10 mouse cellular contexts compared by ENCODE assay signal in the genomic region with DNA sequence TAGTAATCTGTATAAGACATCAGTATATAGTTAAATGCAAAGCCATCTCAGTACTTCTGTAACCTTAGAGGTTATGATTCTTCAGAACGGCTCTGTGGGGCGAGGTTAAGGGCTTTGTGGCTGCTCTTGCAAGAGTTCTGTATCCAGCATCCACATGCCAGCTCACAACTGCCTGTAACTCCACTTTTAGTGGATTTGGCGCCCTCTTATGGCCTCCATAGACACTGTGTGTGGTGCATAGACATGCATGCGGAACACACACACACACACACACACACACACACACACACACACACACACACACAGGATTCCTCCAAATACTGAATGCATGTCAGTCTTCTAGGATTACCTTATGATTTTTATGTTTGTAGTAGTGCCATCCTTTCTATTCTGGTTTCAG. TPM values are rescaled to one million over a fixed set of nuclear protein-coding genes. Genes with fewer than 3 reads are reported as not detected.
A peak's percentile ranks its signal among the peaks of the same experiment; 100 is the strongest.
DNase-seq lines count a peak whose midpoint lies in the region; ATAC-seq and TF ChIP-seq lines count a peak whose summit lies in the region.
"Had no signal": no experiment of that assay in that cellular context is flagged by ENCODE, and none has a peak within 500 bp of the region (broad histone marks: within the 10 kb centered on the region; RNA-seq: fewer than 3 reads in every experiment).

No protein-coding gene starts in this region.

- H3K27me3 ChIP-seq in liver, embryonic 11.5 days (replicated peaks; ENCODE audit: control insufficient read depth, insufficient read depth, low read length), result no peaks in the 10 kb centered on the region
- H3K27me3 ChIP-seq: embryonic facial prominence, embryonic 13.5 days had no signal

- no peak overlapping the region for H3K4me2 ChIP-seq in liver, embryonic 11.5 days
- H3K4me2 ChIP-seq: embryonic facial prominence, embryonic 13.5 days had no signal

- 85% methylated on average over 4 of the region's 4 CpGs for WGBS in lung, adult 2 months
- WGBS in liver, embryonic 11.5 days, result 79% methylated on average over 4 of the region's 4 CpGs

- H3K9ac ChIP-seq in liver, embryonic 11.5 days (ENCODE audit: low read depth, low read length), result no peak overlapping the region
- H3K9ac ChIP-seq: embryonic facial prominence, embryonic 13.5 days had no signal

- ATAC-seq in liver, embryonic 11.5 days (replicated peaks; ENCODE audit: low FRiP score), result 0 out of 2 replicates have a peak, but pooled peaks have one; percentile 31

- TF ChIP-seq CTCF in lung, adult 2 months (IDR thresholded peaks at IDR 0.05; ENCODE audit: insufficient read depth, low read length), result peak; percentile 11; the same call in 1 of the 2 replicates

- peak; percentile 27 to 39 for DNase-seq in adrenal gland, postnatal 36 days
- no peak for DNase-seq in adrenal gland, adult 2 months
- no peak for DNase-seq in lung, adult 2 months
- no peak for DNase-seq in lung, postnatal 25 days (ENCODE audit: low spot score)
- DNase-seq in liver, embryonic 11.5 days (ENCODE audit: low spot score), result no peak
- peak; percentile 46 for DNase-seq in thymus, postnatal 0 days (ENCODE audit: low spot score)
- DNase-seq in layer of hippocampus, postnatal 36 days, result no peak
- no peak for DNase-seq in left cerebral cortex, adult 9 months (ENCODE audit: low spot score in 2 of 2)

- no peak overlapping the region for H3K27ac ChIP-seq in liver, embryonic 11.5 days (ENCODE audit: low read depth, low read length)
- H3K27ac ChIP-seq: embryonic facial prominence, embryonic 13.5 days had no signal

- H3K4me1 ChIP-seq in lung, adult 2 months (ENCODE audit: control insufficient read depth, insufficient read depth, low read length), result peaks cover 2% of the 10 kb centered on the region; the same call in 1 of the 2 replicates
- peaks cover 8% of the 10 kb centered on the region for H3K4me1 ChIP-seq in liver, embryonic 11.5 days (replicated peaks; ENCODE audit: control insufficient read depth, insufficient read depth, low read length)
- H3K4me1 ChIP-seq: embryonic facial prominence, embryonic 13.5 days had no signal

- TF ChIP-seq POLR2A in lung, adult 2 months (IDR thresholded peaks at IDR 0.05; ENCODE audit: borderline replicate concordance, extremely low read depth, low read depth, low read length), result no peak

- H3K4me3 ChIP-seq in lung, adult 2 months (replicated peaks; ENCODE audit: extremely low read depth, low read depth, low read length), result no peak overlapping the region
- H3K4me3 ChIP-seq in liver, embryonic 11.5 days (ENCODE audit: low read depth, low read length), result no peak overlapping the region
- H3K4me3 ChIP-seq: embryonic facial prominence, embryonic 13.5 days had no signal

- H3K36me3 ChIP-seq in liver, embryonic 11.5 days (ENCODE audit: control insufficient read depth, insufficient read depth, low read length), result peaks cover 11% of the 10 kb centered on the region

- H3K9me3 ChIP-seq in liver, embryonic 11.5 days (ENCODE audit: control insufficient read depth, low read length), result no peaks in the 10 kb centered on the region
- H3K9me3 ChIP-seq: embryonic facial prominence, embryonic 13.5 days had no signal

RNA-seq across cellular contexts. Expression of a gene that starts 11.0 kb away (rescaled TPM):
- total RNA-seq in adrenal gland, postnatal 36 days (2021), result 10 to 100 TPM; 43.6 to 70.3 TPM
- total RNA-seq in adrenal gland, adult 2 months (2021), result 10 to 100 TPM; 40.6 to 57.6 TPM
- polyA plus RNA-seq in adrenal gland, adult 2 months (2012; rRNA removed), result 2.7 and 3.7 TPM in 2 replicates
- 6.1 and 9.1 TPM in 2 replicates for polyA plus RNA-seq in lung, adult 2 months (2012; rRNA removed)
- 13.5 and 14.7 TPM in 2 replicates for polyA plus RNA-seq in liver, embryonic 11.5 days (2014; fragmentation: Nextera tagmentation; extraction: Ambion mirVana)
- polyA plus RNA-seq in thymus, postnatal 0 days (2015; fragmentation: Nextera tagmentation; extraction: Ambion mirVana), result 8.0 and 9.9 TPM in 2 replicates
- 100 to 1,000 TPM; 107 to 123 TPM for total RNA-seq in layer of hippocampus, postnatal 36 days (2021)

RNA-seq across cellular contexts. Expression of a gene that starts 19.0 kb away (rescaled TPM):
- not detected for total RNA-seq in adrenal gland, postnatal 36 days (2021)
- not detected for total RNA-seq in adrenal gland, adult 2 months (2021)
- polyA plus RNA-seq in adrenal gland, adult 2 months (2012; rRNA removed), result 2.0 and 3.2 TPM in 2 replicates
- 1.2 and 1.7 TPM in 2 replicates for polyA plus RNA-seq in lung, adult 2 months (2012; rRNA removed)
- polyA plus RNA-seq in liver, embryonic 11.5 days (2014; fragmentation: Nextera tagmentation; extraction: Ambion mirVana), result 2.6 and 4.2 TPM in 2 replicates
- 0.09 TPM in 1 of 2 replicates, not detected in the other for polyA plus RNA-seq in thymus, postnatal 0 days (2015; fragmentation: Nextera tagmentation; extraction: Ambion mirVana)
- total RNA-seq in layer of hippocampus, postnatal 36 days (2021), result 1 to 10 TPM; 2.3 to 3.3 TPM
- polyA plus RNA-seq: heart, postnatal 0 days had no signal

Comparison
In these comparisons a context has a peak if more than half of its experiments do, and no peak if none do; other contexts are left out.
1. DNase-seq: peak in adrenal gland, postnatal 36 days (2 of 2) and thymus, postnatal 0 days (single experiment); none in adrenal gland, adult 2 months (single experiment), lung, adult 2 months (single experiment), lung, postnatal 25 days (single experiment), liver, embryonic 11.5 days (single experiment), layer of hippocampus, postnatal 36 days (0 of 2) and left cerebral cortex, adult 9 months (0 of 2).